Mouse (Mus musculus) megakaryocyte-erythroid progenitor cell, adult 5-6 weeks (primary cell): ENCODE results near the gene Abcg8. TPM values are rescaled to one million over a fixed set of nuclear protein-coding genes. Genes with fewer than 3 reads are reported as not detected.

Source experiments
- ATAC-seq: replicated peaks from 2 replicates; pipeline ENCODE4 v1.8.0; 2016; ENCODE audit warnings: mild to moderate bottlenecking, inconsistent platforms; ENCODE audit not compliant: severe bottlenecking, poor library complexity, low FRiP score, low TSS enrichment
- total RNA-seq, 2 experiments: library from RNA; stranded (forward) in 1 of 2; stranded (reverse) in 1 of 2; fragments of 200-1000, 215-1000 nt in 1 of 2; fragments of >200 nt in 1 of 2; fragmentation: Nextera tagmentation in 1 of 2; gene quantifications; 2 replicates each; pipeline ENCODE4 v1.2.3; 2014 to 2017

Abcg8 gene
- total RNA-seq (2014; fragmentation: Nextera tagmentation) = not detected in 2 replicates
- not detected in 2 replicates for total RNA-seq (2017)

DNA sequence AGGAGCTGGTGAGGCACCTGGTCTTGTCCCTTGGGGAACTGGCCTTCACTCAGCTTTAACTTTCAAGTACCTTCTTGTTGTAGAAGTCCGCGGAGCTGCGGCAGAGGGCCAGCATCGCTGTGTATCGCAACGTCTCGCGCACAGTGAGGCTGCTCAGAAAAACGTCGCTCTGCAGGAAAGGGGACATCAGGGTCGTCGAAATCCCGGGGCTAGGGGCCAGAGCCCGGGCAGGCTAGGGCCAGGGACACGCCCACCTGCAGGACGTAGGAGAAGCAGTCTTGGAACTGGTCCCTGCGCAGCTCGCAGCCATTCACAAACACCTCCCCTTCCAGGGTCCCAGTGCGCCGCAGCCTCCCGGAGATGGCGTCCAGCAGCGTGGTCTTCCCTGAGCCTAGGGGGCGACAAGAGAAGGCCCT lies at the start of gene Abcg8:
TSS of gene Abcg8 (plus strand) at position 352 of the 416 bp plus-strand sequence.
- ATAC-seq = no peak

DNA sequence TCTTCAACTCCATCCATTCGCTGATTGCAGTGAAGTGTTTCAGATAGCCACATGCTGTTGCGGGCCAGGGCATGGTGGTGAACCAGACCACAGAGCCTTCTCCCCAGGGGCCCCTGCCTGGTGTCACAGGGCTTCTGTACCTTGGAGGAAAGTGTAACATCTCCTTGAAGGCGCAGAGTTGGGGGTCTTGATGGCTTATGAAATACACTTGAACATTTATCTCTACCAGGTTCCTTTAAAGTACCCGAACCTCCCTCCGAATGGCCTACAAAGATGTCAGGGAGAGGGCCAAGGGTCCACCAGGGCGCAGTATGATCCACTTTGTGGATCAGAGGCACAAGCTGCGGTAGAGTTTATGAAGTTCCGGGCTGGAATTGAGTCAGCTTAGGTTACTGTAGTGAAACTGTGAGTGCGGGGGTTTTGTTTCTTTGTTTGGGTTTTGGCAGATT lies 49.2 kb upstream of the Abcg8 start:
- no peak for ATAC-seq

DNA sequence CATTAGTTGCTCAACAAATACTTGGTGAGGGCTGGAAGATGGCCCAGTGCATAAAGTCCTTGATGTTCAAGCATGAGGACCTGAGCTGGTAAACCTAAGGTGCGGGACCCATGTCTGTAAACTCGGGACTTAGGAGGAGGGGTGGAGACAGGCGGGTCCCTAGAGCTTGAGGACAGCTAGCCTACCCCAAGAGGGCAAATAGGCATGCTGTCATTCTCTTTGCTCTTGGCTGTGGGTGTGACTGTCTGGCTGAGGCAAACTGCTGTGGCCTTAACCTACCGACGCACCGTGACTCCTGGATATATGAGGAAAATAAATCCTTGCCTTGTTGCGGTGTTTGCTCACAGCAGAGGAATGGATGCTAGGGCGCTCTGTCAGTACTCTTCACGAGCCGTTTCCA lies 48.4 kb upstream of the Abcg8 start:
- ATAC-seq = no peak

DNA sequence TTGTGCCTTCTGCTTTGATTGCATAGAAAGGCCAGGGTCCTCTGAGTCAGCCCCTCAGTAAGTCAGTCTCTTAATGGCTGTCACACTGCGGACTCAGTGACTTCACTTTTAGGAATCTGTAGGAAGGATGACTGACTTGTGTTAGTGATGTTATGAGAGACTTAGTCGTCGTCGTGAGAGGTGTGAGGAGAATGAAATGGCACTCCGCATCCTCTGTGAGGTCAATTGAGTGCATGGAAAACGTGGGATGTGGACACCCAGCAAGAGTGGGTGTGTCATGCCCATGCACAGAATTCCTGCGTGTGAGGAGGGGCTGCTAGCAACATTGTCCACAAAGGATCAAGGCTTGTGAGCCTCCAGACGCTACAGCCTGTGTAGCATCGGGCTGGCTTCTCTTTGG lies 47.5 kb upstream of the Abcg8 start:
- ATAC-seq = no peak

DNA sequence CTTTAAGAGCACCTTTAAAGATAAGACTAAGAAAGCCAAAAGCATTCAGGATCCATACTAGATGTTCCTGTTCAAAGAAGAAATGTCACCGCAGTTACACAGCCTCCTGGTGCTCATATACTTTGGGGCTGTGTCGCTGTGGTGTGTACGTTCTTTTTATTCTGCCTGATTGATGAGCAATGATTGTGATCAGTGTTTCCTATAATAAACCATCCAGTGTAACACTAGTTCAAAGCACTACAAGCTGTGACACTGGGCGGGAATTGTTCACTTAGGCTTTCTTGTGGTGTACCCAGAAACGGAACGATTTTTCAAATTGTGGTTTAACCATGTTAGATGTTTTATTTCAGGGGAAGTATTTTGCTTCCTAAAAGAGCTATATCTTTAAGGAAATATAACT lies 44.3 kb upstream of the Abcg8 start:
- no peak for ATAC-seq

DNA sequence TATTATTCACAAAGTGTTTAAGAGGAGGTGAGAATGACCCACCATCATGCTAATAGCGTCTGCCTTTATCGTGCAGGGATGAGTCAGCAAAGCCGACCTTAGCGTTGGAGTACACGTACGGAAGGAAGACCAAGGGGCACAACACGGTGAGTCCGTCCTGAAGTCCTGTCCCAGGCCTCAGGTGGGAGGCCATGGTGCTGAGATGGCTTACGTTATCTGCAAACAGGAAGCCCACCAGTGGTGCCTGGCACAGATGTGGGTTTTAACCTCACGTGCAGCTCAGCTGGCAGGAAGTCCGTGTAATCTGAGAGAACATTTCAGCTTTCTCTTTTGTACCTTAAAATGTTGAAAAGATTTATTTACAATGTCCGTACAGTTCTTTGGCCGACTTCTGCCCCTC lies 42.7 kb upstream of the Abcg8 start:
- peak; percentile 74 for ATAC-seq

DNA sequence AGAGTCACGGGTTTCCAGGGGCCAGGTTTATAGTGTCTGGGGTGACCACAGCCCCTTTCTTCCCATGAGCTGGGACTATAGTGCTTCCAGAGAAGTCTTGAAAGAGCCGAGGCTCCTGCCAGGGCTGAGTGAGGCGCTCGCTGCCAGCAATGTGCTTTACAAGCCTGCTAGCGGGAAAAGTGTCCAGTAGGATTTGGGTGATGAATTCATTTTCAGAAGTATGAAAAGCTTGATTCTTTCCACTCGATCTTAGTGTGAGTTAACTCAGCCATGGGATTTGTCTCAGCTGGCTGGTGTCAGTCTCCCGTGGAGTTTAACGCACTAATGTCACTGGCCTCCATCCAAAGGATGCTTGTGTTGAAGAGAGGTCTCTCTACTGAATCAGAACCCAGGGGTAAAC lies 39.8 kb upstream of the Abcg8 start:
- no peak for ATAC-seq

DNA sequence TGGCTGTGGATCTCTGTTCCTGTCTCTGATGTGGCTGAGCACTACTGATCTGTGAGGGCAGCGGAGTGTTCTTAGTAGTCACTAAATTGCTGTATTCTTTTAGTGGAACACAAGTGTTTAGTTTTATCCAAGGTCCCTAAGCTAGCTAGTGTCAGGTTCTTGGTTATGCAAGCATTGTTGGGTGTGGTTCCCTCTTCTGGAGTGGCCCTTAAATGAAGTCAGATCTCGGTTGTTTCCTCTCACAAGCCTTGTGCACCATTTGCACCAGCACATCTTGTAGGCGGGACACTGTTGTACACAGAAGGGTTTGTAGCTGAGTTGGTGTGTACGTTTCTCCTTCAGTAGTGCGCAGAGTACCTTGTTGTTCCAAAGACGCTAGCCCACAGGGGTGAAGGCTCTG lies 38.1 kb upstream of the Abcg8 start:
- no peak for ATAC-seq

DNA sequence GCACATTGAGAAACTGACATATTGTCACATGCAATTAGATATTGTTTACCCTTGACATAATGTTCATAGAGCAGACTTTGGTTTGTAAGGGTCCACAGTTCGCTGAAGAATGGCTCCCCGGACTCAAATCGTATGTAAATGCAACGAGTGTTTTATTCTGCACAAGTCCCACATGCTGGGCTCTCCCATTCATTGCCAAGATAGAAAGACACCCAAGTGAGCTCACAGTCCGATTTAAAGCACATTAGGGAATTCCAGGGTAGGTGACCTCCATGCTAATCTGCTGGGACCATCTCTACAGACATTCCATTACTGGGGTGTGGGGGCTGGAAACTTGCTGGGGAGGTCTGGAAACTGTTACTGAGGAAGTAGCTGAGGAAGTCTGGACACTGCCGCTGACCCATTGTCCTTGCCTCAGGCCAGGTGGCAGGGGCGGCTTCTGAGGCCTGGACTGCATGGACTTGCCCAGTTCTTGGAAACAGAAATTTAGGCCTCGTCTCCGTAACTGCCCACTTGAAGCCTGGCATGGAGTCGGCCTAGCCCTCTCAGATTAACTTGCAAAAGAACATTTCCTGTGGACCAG lies 36.2 kb upstream of the Abcg8 start:
- ATAC-seq = no peak

DNA sequence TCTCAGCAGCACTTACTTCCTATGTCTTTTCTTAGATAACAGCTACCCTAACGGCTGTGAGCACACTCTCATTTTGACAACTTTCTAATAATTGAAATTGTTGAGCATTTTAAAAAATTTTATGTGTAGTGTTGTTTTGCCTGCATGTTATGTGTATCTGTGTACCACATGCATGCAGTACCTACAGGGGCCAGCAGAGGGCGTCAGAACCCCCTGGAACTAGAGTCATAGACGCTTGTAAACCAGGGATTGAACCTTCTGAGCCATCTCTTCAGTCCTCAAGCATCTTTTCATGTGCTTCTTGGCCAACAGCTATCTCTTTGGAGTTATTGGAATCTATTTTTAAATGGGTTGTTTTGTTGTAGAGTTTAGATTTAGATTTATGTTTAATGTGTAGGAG lies 34.2 kb upstream of the Abcg8 start:
- ATAC-seq = no peak

DNA sequence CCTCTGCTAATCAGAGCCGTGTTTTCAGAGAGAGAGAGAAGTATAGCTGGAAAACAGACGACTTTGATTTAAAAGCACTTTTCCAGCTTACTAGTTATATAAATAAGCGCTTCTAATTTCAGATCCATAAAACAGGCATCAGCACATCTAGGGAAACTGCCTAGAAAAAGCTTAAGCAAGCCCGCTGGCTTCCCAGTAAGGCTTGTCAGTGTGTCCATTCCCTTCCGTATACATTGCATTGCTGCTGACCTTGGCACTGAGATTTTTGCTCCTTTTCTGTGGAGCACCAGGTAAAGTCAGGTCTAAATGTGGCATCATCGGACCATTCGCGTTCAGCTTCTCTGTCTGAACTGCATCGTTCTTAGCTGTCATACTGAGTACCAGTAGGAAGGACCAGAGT lies 33.8 kb upstream of the Abcg8 start:
- no peak for ATAC-seq

DNA sequence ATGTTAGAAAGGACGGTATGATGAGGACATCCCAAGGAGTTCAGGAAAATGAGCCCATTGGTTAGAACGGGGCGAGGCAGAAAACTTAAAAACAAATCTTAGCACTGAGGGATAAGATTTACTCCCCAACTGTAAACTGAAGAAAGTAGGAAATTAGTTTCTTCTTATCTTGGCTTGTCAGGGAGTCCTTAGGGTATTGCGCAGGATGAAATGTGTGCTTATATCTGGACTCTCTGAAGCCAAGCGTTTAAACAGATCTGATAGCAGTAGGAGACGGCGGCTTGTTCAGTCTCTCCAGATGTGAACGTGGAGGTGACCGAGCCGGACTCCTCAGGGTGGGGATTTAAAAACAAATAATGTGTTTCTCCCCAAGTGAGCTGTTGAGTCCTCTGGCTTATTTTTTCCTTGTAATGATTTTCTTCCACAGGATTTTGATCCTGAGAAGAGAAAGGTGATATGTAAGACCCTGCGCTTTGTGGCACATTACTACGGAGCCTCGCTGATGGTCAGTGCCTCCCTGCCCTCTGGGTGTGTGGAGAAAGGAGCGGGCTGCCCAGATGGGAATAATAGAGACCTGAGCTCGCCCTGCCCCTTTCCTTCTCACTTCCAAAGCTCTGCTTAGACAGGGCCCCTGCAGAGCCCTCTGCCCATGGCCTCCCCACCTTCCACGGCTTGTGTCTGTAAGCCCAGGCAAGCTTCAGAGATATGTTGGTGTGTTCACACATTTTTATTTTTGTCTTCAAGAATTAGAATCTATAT lies 31.6 kb upstream of the Abcg8 start:
- ATAC-seq = no peak

DNA sequence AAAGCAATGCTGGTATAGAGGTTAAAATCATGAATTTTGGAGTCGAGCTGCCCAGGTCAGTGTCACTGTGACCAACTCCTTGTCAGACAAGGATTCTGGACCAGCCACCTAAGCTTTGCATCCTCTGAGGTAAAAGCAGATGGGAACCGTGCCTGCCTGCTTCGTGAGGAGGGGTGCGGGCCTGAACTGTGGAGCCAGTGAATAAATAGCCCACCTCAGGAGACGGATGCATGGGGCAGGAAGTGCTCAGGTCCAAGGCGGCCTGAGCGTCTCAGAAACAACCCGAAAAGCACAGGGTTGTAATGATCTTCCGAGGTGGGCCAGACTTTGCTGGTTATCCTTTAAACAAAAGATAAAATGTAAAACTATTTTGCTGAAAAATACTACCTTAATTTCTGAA lies 31.0 kb upstream of the Abcg8 start:
- ATAC-seq = no peak

DNA sequence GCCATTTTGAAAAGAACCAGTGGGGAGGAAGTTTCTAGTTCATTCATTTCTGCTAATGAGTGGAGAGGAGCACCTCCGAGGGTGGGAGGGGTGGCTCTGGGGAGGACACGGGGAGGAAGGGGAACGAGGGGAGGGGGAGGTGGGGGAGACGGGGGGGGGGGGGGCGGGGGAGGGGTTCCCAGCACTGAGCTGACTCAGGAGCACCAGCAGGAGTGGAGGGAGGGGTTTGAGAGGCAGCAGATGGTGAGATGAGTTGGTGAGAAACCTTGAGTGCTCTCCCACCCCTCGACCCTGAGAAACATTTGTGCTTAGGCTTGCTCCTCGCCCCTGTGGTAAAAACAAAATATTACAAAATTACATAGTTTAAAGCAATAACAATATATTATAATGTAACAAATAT lies 30.2 kb upstream of the Abcg8 start:
- ATAC-seq = no peak

DNA sequence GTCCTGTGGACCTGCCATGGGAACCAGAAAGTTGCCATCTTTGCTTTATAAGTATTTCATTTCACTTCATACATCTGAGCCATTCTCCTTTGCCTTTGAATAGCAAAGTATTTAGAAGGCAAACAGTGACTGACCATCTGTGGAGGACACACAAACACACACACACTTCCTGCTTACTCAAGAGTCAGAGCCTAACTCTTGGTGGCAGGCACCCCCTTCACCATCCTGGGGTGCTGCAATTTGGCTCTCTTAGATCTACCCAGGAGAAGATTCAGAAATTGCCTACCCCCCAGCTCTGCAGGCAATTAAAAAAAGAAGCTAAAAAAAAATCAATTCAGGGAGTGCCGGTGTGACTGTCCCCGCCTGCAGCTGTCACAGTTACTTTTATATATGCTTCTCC lies 29.6 kb upstream of the Abcg8 start:
- ATAC-seq = no peak

DNA sequence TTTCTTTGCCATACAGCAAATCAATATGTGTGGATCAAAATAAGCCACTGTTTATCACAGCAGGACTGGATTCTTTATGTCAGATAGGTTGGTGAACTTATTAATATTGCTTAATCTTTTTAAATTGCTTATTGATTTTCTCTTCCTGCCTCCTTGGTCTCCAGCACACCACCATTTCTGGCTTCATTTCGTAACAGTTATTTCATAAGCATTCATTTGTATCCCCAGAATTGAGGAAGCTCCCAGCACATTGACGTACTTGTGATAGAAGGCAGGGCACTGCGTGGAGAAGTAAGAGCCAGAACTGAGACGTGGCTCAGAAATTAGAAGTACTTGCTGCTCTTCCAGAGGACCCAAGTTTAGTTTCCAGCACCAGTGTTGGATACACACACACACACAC lies 28.5 kb upstream of the Abcg8 start:
- ATAC-seq = no peak

DNA sequence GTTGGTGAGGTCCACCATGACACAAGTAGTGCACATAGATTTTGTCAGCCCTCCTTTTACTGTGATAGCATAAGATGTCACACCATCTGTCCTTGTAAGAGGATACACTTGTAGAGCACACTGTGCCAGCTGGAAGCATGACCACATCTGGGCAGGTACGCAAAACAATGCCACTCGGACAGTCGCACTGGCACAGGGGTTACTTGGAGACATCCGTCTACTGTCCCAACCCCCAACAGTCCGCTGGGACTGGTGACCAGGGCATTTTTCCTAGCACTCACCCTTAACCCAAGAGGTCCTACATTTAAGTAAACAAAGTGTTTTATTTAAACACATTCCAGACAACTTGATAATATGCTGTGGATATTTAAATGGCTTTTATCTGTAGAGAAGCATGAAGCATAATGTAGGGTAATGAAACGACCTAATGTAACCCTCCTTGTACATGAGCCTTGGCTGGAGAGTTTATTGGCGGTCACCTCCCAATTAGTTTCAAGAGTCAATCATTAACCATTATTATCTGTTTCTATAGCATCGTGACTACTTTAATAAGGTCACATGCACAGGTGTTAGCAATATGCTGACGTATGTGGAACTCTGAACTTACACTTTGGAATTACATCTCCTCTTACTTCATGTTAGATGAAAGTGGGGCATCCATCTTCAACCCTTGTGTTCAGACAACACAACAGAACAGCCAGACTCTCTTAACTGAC lies 25.6 kb upstream of the Abcg8 start:
- ATAC-seq = no peak

DNA sequence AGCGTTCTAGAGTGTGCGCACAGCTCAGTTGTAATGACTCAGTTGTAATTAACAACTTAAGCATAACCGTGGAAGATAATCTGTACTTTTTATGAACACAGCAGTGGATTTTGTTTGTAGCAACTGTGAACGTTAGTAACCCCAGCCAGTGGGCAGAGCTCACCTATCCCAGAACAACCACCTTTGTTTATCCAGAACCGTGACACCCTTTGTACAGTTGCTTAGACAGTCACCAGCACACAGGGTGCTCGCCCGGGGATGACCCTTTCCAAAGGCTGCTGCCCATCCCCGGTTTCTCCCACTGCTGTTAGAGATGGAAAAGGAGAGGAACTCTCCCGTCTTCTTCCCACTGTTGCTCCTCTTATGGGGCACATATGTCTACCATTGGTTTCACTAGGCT lies 22.6 kb upstream of the Abcg8 start:
- no peak for ATAC-seq

DNA sequence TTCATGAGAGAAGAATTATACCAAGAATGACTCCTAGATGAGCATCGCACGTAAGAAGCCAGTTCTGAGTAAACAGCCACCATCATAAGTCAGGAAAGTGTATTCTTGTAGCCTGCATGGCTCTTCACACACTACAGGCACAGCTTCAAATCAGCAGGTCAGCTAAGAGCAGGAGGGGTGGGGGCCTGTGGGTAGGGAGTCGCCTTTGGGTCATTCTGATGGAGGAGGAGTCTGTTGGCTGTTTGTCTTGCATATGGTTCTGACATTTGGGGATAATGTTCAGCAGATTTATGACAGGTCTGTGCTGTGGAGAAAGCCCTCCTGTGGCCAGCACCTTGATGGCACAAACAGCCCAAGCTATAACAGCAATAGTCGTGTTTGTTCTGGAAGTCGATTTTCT lies 19.9 kb upstream of the Abcg8 start:
- no peak for ATAC-seq

DNA sequence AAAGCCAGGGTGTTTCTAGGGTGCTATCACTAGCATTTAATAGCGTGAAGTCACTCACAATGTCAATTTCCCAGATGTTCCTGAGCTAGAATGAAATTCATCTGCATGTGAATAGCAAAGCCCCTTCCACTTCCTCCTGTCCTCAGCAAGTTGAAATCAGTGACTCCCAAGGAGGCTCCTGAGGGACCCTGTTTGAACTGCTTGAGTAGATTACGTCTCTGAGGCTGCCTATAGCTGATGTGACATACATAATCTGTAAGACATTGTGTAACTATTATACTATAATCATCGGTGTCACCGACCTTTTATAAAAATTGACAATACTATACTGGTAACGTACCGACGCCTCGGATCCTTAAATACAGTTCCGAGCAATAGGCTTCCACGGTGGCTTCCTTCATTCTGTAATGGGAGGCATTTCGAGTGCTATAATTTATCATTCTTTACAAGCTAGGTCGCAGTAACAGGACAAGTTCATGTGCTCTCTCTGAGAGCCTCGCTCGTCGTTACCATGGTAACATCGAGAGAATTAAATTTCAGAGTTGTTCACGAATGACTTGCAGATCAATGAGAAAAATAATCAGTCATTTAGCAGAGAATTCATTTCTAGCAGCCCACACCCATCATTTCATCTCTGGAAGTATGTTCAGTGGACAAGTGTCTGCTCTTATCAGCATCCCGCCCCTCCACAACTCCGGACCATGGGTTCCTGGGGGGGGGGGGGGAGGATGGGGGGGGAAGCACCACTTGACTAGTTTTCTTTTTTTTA lies 19.3 kb upstream of the Abcg8 start:
- no peak for ATAC-seq
